8 mouse cellular contexts compared by ENCODE assay signal in genomic region chr11:101226065-101226701, GRCm38 (mm10). TPM values are rescaled to one million over a fixed set of nuclear protein-coding genes. Genes with fewer than 3 reads are reported as not detected.
DNase-seq lines count a peak whose midpoint lies in the region; ATAC-seq and TF ChIP-seq lines count a peak whose summit lies in the region.

Ezh1 (minus strand) TSS chr11:101226463.

- H3K4me2 ChIP-seq in hindbrain, postnatal 0 days (ENCODE audit: low read depth, low read length) = peak within 1 kb of the TSS; percentile 72

- TF ChIP-seq POLR2A in cortical plate, adult 2 months (IDR thresholded peaks at IDR 0.05; ENCODE audit: extremely low read depth, insufficient read depth, low read length) = peak; percentile 66

- peaks cover 2% of the 10 kb centered on the region; the same call in 1 of the 2 replicates for H3K4me1 ChIP-seq in cortical plate, adult 2 months (ENCODE audit: control insufficient read depth, insufficient read depth, low read length)
- no peaks in the 10 kb centered on the region for H3K4me1 ChIP-seq in hindbrain, postnatal 0 days (ENCODE audit: insufficient read depth, low read length)

- no peaks in the 10 kb centered on the region for H3K27me3 ChIP-seq in hindbrain, postnatal 0 days (ENCODE audit: insufficient read depth, low read length)

- ATAC-seq in hindbrain, postnatal 0 days = peak; percentile 96

- H3K9me3 ChIP-seq in hindbrain, postnatal 0 days (ENCODE audit: low read length) = no peaks in the 10 kb centered on the region

- H3K4me3 ChIP-seq in cortical plate, adult 2 months (ENCODE audit: insufficient read depth, low read length) = peak within 1 kb of the TSS; percentile 59
- peak within 1 kb of the TSS; percentile 72 for H3K4me3 ChIP-seq in hindbrain, postnatal 0 days (ENCODE audit: low read length)
- H3K4me3 ChIP-seq in left cerebral cortex, adult 2 months = peak within 1 kb of the TSS; percentile 85
- H3K4me3 ChIP-seq in macrophage (ENCODE audit: inconsistent target) = peak within 1 kb of the TSS; percentile 75

- no peak for TF ChIP-seq CTCF in cortical plate, adult 2 months (IDR thresholded peaks at IDR 0.05; ENCODE audit: extremely low read depth, insufficient read depth, low read length)
- TF ChIP-seq CTCF in hindbrain, postnatal 0 days (IDR thresholded peaks at IDR 0.05; ENCODE audit: low read depth) = peak; percentile 55
- TF ChIP-seq CTCF in left cerebral cortex, adult 2 months (IDR thresholded peaks at IDR 0.05) = peak; percentile 40

- H3K9ac ChIP-seq in hindbrain, postnatal 0 days (replicated peaks; ENCODE audit: low read length) = peak within 1 kb of the TSS; percentile 66

- intact Hi-C loops in left cerebral cortex, adult 2 months (cut with DNase I) = no loop called here

- H3K79me2 ChIP-seq in macrophage (ENCODE audit: inconsistent target) = peaks cover 48% of the 10 kb centered on the region

- DNase-seq in adipocyte (ENCODE audit: low spot score) = peak; percentile 79
- peak; percentile 83 to 84 for DNase-seq in gastrocnemius, adult 8-10 months (ENCODE audit: low spot score in 2 of 2)
- DNase-seq in hindbrain, postnatal 0 days (ENCODE audit: low spot score) = peak; percentile 92
- DNase-seq in left cerebral cortex, adult 2 months (ENCODE audit: extremely low spot score in 1 of 2, low spot score in 2 of 2) = peak; percentile 90 to 92
- peak; percentile 72 for DNase-seq in retina, postnatal 7 days (ENCODE audit: low read depth, low spot score)
- DNase-seq in urinary bladder, adult 18-20 months (ENCODE audit: low spot score in 2 of 2) = peak; percentile 91 to 96

- H3K27ac ChIP-seq in cortical plate, adult 2 months (ENCODE audit: insufficient read depth, low read length) = peak within 1 kb of the TSS; percentile 62; the same call in 1 of the 2 replicates
- H3K27ac ChIP-seq in hindbrain, postnatal 0 days = peak within 1 kb of the TSS; percentile 62
- peak within 1 kb of the TSS; percentile 80 for H3K27ac ChIP-seq in left cerebral cortex, adult 2 months
- 0 out of 2 replicates have a peak within 1 kb of the TSS, but pooled peaks have one; percentile 7 for H3K27ac ChIP-seq in macrophage

- no peaks in the 10 kb centered on the region for H3K36me3 ChIP-seq in hindbrain, postnatal 0 days (ENCODE audit: insufficient read depth, low read length)
- H3K36me3 ChIP-seq in macrophage (ENCODE audit: inconsistent target) = no peaks in the 10 kb centered on the region

- 2% methylated on average over 55 of the region's 56 CpGs for WGBS in hindbrain, postnatal 0 days
- WGBS in macrophage (ENCODE audit: missing documents) = 2% methylated on average over 54 of the region's 56 CpGs

RNA-seq across cellular contexts. Expression of gene Ezh1, which starts in this region (rescaled TPM):
- 51.9 and 53.2 TPM in 2 replicates for polyA plus RNA-seq in cortical plate, adult 2 months (2012; rRNA removed)
- 10 to 100 TPM; 24.3 to 31.0 (median 26.2) TPM for total RNA-seq in gastrocnemius, adult 8-10 months (2022)
- 26.7 and 27.6 TPM in 2 replicates for total RNA-seq in hindbrain, postnatal 0 days (2014; rRNA removed)
- polyA plus RNA-seq in hindbrain, postnatal 0 days (2015; fragmentation: Nextera tagmentation; extraction: Ambion mirVana) = 20.1 and 22.2 TPM in 2 replicates
- total RNA-seq in left cerebral cortex, adult 2 months (2021) = 10 to 100 TPM; 56.9 to 62.1 TPM
- 100 to 1,000 TPM in 12 of 26 experiments, 10 to 100 TPM in 14; 24.4 to 183 (median 95.3) TPM for total RNA-seq in macrophage (2018; cell fraction: chromatin; rRNA removed)
- 10 to 100 TPM; 26.2 to 43.2 (median 37.0) TPM for total RNA-seq in macrophage (2018; cell fraction: cytosol; rRNA removed)
- total RNA-seq in macrophage (2018; cell fraction: nucleus; rRNA removed) = 100 to 1,000 TPM in 5 of 26 experiments, 10 to 100 TPM in 21; 22.3 to 141 (median 64.5) TPM
- polyA plus RNA-seq in macrophage (2018) = 19.6 to 40.4 TPM (median 38.1 TPM) in 3 replicates

Comparison
In these comparisons a context has a peak if more than half of its experiments do, and no peak if none do; other contexts are left out.
1. Peak in every context shown above with its lines: DNase-seq, ATAC-seq, H3K4me3 ChIP-seq and H3K27ac ChIP-seq.
2. H3K27ac ChIP-seq: peak in every context shown above with its lines; median percentile 80 in left cerebral cortex, adult 2 months; 62 in cortical plate, adult 2 months; 62 in hindbrain, postnatal 0 days; 7 in macrophage.